Mouse (Mus musculus): Measurements from ENCODE around the gene Jup.
"Not testable (repeated sequence)": the region's sequence is repeated elsewhere in the genome, so short reads cannot be mapped to it uniquely, and the experiment has no call there.

The Jup gene

GRCm38 (mm10) chr11:100360175-100360574 is 37.4 kb downstream of the Jup start:
- DNase-seq (ENCODE audit: low spot score in 2 of 2), result no peak

GRCm38 (mm10) chr11:100357408-100357807 is 40.2 kb downstream of the Jup start:
- DNase-seq (ENCODE audit: low spot score in 2 of 2), result no peak

- no peak for DNase-seq (ENCODE audit: low spot score in 2 of 2)
These were observed 40.7 kb downstream of the Jup start for GRCm38 (mm10) chr11:100356819-100357211.

- peak; percentile 56 to 76 for DNase-seq (ENCODE audit: low spot score in 2 of 2)
These were observed 41.4 kb downstream of the Jup start, which contains the start of gene Hap1 for GRCm38 (mm10) chr11:100355972-100356818. Gene Hap1 (minus strand): TSS chr11:100356128.

- DNase-seq (ENCODE audit: low spot score in 2 of 2), result peak in 1 of 2 experiments; percentile 32
These were observed 42.2 kb downstream of the Jup start for GRCm38 (mm10) chr11:100355151-100355951.

GRCm38 (mm10) chr11:100352076-100352857 is 45.3 kb downstream of the Jup start:
- no peak for DNase-seq (ENCODE audit: low spot score in 2 of 2)

GRCm38 (mm10) chr11:100344269-100344668 is 53.3 kb downstream of the Jup start:
- no peak for DNase-seq (ENCODE audit: low spot score in 2 of 2)

- no peak for DNase-seq (ENCODE audit: low spot score in 2 of 2)
These were observed 61.8 kb downstream of the Jup start for GRCm38 (mm10) chr11:100335731-100336130.

GRCm38 (mm10) chr11:100333944-100334457 is 63.6 kb downstream of the Jup start, which contains the start of gene Gast:
Gene Gast (plus strand): TSS chr11:100334407.
- DNase-seq (ENCODE audit: low spot score in 2 of 2), result no peak

- no peak for DNase-seq (ENCODE audit: low spot score in 2 of 2)
These were observed 64.6 kb downstream of the Jup start for GRCm38 (mm10) chr11:100332766-100333515.

GRCm38 (mm10) chr11:100330816-100331375 is 66.7 kb downstream of the Jup start:
- DNase-seq (ENCODE audit: low spot score in 2 of 2), result not testable (repeated sequence)

- no peak for DNase-seq (ENCODE audit: low spot score in 2 of 2)
These were observed 67.3 kb downstream of the Jup start for GRCm38 (mm10) chr11:100330235-100330634.

- no peak for DNase-seq (ENCODE audit: low spot score in 2 of 2)
These were observed 69.8 kb downstream of the Jup start for GRCm38 (mm10) chr11:100327761-100328160.

- DNase-seq (ENCODE audit: low spot score in 2 of 2), result no peak
These were observed 70.2 kb downstream of the Jup start for GRCm38 (mm10) chr11:100327316-100327715.

GRCm38 (mm10) chr11:100325062-100325629 is 72.4 kb downstream of the Jup start:
- DNase-seq (ENCODE audit: low spot score in 2 of 2), result no peak

- peak in 1 of 2 experiments; percentile 52 for DNase-seq (ENCODE audit: low spot score in 2 of 2)
These were observed 74.0 kb downstream of the Jup start for GRCm38 (mm10) chr11:100323578-100323977.

GRCm38 (mm10) chr11:100322591-100323258 is 74.8 kb downstream of the Jup start:
- no peak for DNase-seq (ENCODE audit: low spot score in 2 of 2)

- DNase-seq (ENCODE audit: low spot score in 2 of 2), result not testable (repeated sequence)
These were observed 75.9 kb downstream of the Jup start for GRCm38 (mm10) chr11:100321479-100322305.

Data from heart, adult 9 months (tissue).